Mouse (Mus musculus) midbrain, embryonic 14.5 days (tissue): ENCODE results near the gene Apopt1. TPM values are rescaled to one million over a fixed set of nuclear protein-coding genes. Genes with fewer than 3 reads are reported as not detected.

Experiments
- polyA plus RNA-seq: library from polyadenylated mRNA; unstranded; fragments of >200 nt; fragmentation: Nextera tagmentation; extraction: Ambion mirVana; gene quantifications from 2 replicates; pipeline ENCODE4 v1.2.1, GENCODE M21; 2014

Gene Apopt1
- polyA plus RNA-seq, 1 experiment from 2014 or later = 57.6 TPM

Other genes starting within 250 kb of the Apopt1 start
- 1.5 and 1.9 TPM in 2 replicates for gene Gm266, start 227.4 kb upstream of the Apopt1 start, polyA plus RNA-seq
- 486 and 550 TPM in 2 replicates for gene Eif5, start 175.2 kb upstream of the Apopt1 start, polyA plus RNA-seq
- gene Mark3, start 138.7 kb upstream of the Apopt1 start, polyA plus RNA-seq = 64.0 and 76.7 TPM in 2 replicates
- 1,414 and 1,526 TPM in 2 replicates for gene Ckb, start 40.9 kb upstream of the Apopt1 start, polyA plus RNA-seq
- gene Trmt61a, start 35.2 kb upstream of the Apopt1 start, polyA plus RNA-seq = 7.0 and 8.0 TPM in 2 replicates
- gene Bag5, start within 50 bp of the Apopt1 start, polyA plus RNA-seq = 67.3 and 72.9 TPM in 2 replicates
- gene Klc1, start 45.6 kb downstream of the Apopt1 start, polyA plus RNA-seq = 621 and 628 TPM in 2 replicates
- 2.3 and 3.2 TPM in 2 replicates for gene Xrcc3, start 100.6 kb downstream of the Apopt1 start, polyA plus RNA-seq
- gene Zfyve21, start 100.9 kb downstream of the Apopt1 start, polyA plus RNA-seq = 29.7 and 33.7 TPM in 2 replicates
- 36.2 and 38.1 TPM in 2 replicates for gene Ppp1r13b, start 194.8 kb downstream of the Apopt1 start, polyA plus RNA-seq